Mouse (Mus musculus) lung, postnatal 0 days (tissue): Measurements from ENCODE around the gene Cdk5rap1.

Experiments
- CTCF ChIP-seq: IDR thresholded peaks from 2 replicates; pipeline ENCODE4 v1.5.1; 2016; ENCODE audit warnings: antibody characterized with exemption, mild to moderate bottlenecking
- EP300 ChIP-seq: IDR thresholded peaks from 2 replicates; pipeline ENCODE4 v1.6.1; 2016; ENCODE audit warnings: antibody characterized with exemption, mild to moderate bottlenecking, control low read depth

- TF ChIP-seq CTCF (no peak), EP300 (no peak)
Measured at GRCm38 (mm10) chr2:154419631-154420515, 47.1 kb upstream of the Cdk5rap1 start.
